Mouse (Mus musculus) neural tube, embryonic 12.5 days (tissue): Measurements from ENCODE around the gene Abhd8. TPM values are rescaled to one million over a fixed set of nuclear protein-coding genes. Genes with fewer than 3 reads are reported as not detected.

Experiments used
- ATAC-seq: fragments of 200-750 bp; cut with Nextera tagmentation; 2 replicates; pipeline ENCODE4 v1.8.0; 2017; ENCODE audit warnings: low read depth, mild to moderate bottlenecking, moderate TSS enrichment, moderate library complexity; ENCODE audit not compliant: low FRiP score
- H3K27ac ChIP-seq: fragments of 300-500 bp; sonication (generic); 2 replicates; pipeline ENCODE4 v1.5.1; 2016
- H3K27me3 ChIP-seq: fragments of 300-500 bp; sonication (generic); replicated peaks from 2 replicates; pipeline ENCODE4 v1.6.1; 2016; ENCODE audit warnings: mild to moderate bottlenecking
- H3K36me3 ChIP-seq: fragments of 300-500 bp; sonication (generic); 2 replicates; pipeline ENCODE4 v1.6.1; 2016; ENCODE audit warnings: mild to moderate bottlenecking
- H3K4me1 ChIP-seq: fragments of 300-500 bp; sonication (generic); 2 replicates; pipeline ENCODE4 v1.6.1; 2016
- H3K4me2 ChIP-seq: fragments of 300-500 bp; sonication (generic); replicated peaks from 2 replicates; pipeline ENCODE4 v1.6.1; 2016; ENCODE audit warnings: mild to moderate bottlenecking
- H3K4me3 ChIP-seq: fragments of 300-500 bp; sonication (generic); 2 replicates; pipeline ENCODE4 v1.5.1; 2016
- H3K9ac ChIP-seq: fragments of 300-500 bp; sonication (generic); 2 replicates; pipeline ENCODE4 v1.6.1; 2016; ENCODE audit warnings: mild to moderate bottlenecking
- H3K9me3 ChIP-seq: fragments of 300-500 bp; sonication (generic); 2 replicates; pipeline ENCODE4 v1.6.1; 2016; ENCODE audit warnings: mild to moderate bottlenecking
- WGBS: fragments of 180-500 bp; shearing (Covaris S2); methylation state at CpG from one replicate; pipeline ENCODE4 v1.1.7; 2016; 5-methylcytosine and 5-hydroxymethylcytosine counted together
- polyA plus RNA-seq: library from polyadenylated mRNA; unstranded; fragments of >200 nt; fragmentation: Nextera tagmentation; extraction: Ambion mirVana; gene quantifications from 2 replicates; pipeline ENCODE4 v1.2.1, GENCODE M21; 2016

Gene Abhd8
- polyA plus RNA-seq, 1 experiment from 2014 or later, result 121 TPM

- Histone ChIP-seq H3K27me3 (no peaks in the 10 kb centered on the region), H3K27ac (no peak overlapping the region), H3K36me3 (peaks cover 12% of the 10 kb centered on the region), H3K4me1 (peaks cover 39% of the 10 kb centered on the region), H3K4me3 (no peak overlapping the region), H3K9me3 (no peaks in the 10 kb centered on the region), H3K9ac (no peak overlapping the region), H3K4me2 (no peak overlapping the region)
- WGBS, result 95% methylated on average over 2 of the region's 2 CpGs
- ATAC-seq, result no peak
Observed at GRCm38 (mm10) chr8:71467201-71467600, 3.7 kb upstream of the Abhd8 start.

GRCm38 (mm10) chr8:71466198-71466597, 2.7 kb upstream of the Abhd8 start:
- no peak for ATAC-seq
- Histone ChIP-seq H3K27ac (no peak overlapping the region), H3K9ac (no peak overlapping the region), H3K4me2 (no peak overlapping the region), H3K27me3 (no peaks in the 10 kb centered on the region), H3K4me1 (peaks cover 48% of the 10 kb centered on the region), H3K36me3 (peaks cover 7% of the 10 kb centered on the region), H3K9me3 (no peaks in the 10 kb centered on the region), H3K4me3 (no peak overlapping the region)
- 94% methylated on average over 5 of the region's 5 CpGs for WGBS

GRCm38 (mm10) chr8:71465733-71466132, 2.3 kb upstream of the Abhd8 start:
- Histone ChIP-seq H3K36me3 (peaks cover 10% of the 10 kb centered on the region), H3K4me1 (peaks cover 46% of the 10 kb centered on the region), H3K27ac (no peak overlapping the region), H3K4me3 (peak overlapping the region; percentile 57), H3K27me3 (no peaks in the 10 kb centered on the region), H3K4me2 (peak overlapping the region; percentile 92), H3K9ac (peak overlapping the region; percentile 78; the same call in 1 of the 2 replicates), H3K9me3 (no peaks in the 10 kb centered on the region)
- WGBS, result 86% methylated on average over 8 of the region's 8 CpGs
- no peak for ATAC-seq

DNA sequence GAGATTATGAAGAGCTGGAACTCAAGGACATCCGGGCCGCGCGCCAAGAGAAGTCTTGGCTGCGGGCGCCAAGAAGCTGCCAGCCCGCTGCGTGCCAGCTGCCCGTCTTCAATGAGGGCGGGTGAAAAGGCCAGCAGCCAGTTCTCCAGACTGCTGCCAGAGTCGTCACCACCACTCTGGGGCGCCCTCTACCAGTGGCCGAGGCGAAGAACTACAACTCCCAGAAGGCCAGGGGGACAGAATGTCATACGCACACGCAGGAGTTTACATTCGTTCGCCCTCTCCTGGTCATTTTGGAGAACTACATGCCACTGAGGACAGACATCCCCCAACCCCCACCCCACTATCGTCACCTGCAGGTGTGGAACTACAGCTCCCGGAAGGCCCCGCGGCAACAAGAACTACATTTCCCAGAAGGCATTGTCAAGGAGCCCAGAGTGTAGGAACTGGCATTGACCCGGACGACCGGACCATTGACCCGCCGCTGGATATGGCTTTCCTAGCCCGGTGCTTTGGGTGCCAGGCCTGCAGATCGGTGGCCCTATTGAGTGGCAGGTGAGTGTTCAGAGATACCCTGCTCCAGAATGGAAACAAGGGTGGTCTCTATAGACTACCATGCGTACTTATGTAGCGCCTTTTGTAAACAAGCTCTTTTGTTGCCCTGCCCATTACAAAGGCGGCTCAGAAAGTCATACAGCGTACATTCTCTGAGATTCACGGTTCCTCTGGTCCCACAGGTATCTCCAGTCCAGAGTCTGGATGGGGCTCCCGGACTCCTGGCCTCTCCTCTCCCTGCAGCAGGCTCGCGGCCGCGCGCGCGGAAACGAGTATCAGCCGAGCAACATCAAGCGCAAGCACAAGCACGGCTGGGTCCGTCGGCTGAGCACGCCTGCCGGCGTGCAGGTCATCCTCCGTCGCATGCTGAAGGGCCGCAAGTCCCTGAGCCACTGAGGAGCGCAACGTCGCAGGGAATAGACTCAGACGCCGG, 1.4 kb upstream of the Abhd8 start, which contains the start of gene Mrpl34:
Gene Mrpl34 (plus strand): TSS at position 447 of the 988 bp plus-strand sequence.
- peaks cover 15% of the 10 kb centered on the region for H3K36me3 ChIP-seq
- no peaks in the 10 kb centered on the region for H3K27me3 ChIP-seq
- H3K4me2 ChIP-seq, result peak within 1 kb of the TSS; percentile 92
- peaks cover 37% of the 10 kb centered on the region for H3K4me1 ChIP-seq
- peak; percentile 74 for ATAC-seq
- H3K9me3 ChIP-seq, result no peaks in the 10 kb centered on the region
- H3K9ac ChIP-seq, result peak within 1 kb of the TSS; percentile 85
- WGBS, result under 1% methylated on average over 59 of the region's 59 CpGs
- peak within 1 kb of the TSS; percentile 87 for H3K4me3 ChIP-seq
- H3K27ac ChIP-seq, result peak within 1 kb of the TSS; percentile 53

- H3K27ac ChIP-seq, result 0 out of 2 replicates have a peak overlapping the region, but pooled peaks have one; percentile 44
Observed at GRCm38 (mm10) chr8:71462786-71463185, 669 bp downstream of the Abhd8 start.

GRCm38 (mm10) chr8:71462191-71462590, 1.3 kb downstream of the Abhd8 start:
- no peak overlapping the region for H3K27ac ChIP-seq
- no peak for ATAC-seq
- peak overlapping the region; percentile 92 for H3K4me2 ChIP-seq
- no peaks in the 10 kb centered on the region for H3K9me3 ChIP-seq
- peaks cover 35% of the 10 kb centered on the region for H3K4me1 ChIP-seq
- H3K4me3 ChIP-seq, result peak overlapping the region; percentile 87; the same call in 1 of the 2 replicates
- H3K27me3 ChIP-seq, result no peaks in the 10 kb centered on the region
- peaks cover 40% of the 10 kb centered on the region for H3K36me3 ChIP-seq
- H3K9ac ChIP-seq, result peak overlapping the region; percentile 85; the same call in 1 of the 2 replicates
- WGBS, result 78% methylated on average over 4 of the region's 4 CpGs

More at GRCm38 (mm10) chr8:71462786-71463185, 669 bp downstream of the Abhd8 start:
- H3K4me3 ChIP-seq, result peak overlapping the region; percentile 87
- WGBS, result 4% methylated on average over 16 of the region's 16 CpGs
- peaks cover 35% of the 10 kb centered on the region for H3K4me1 ChIP-seq
- no peaks in the 10 kb centered on the region for H3K9me3 ChIP-seq
- ATAC-seq, result peak; percentile 8; the same call in 1 of the 2 replicates
- H3K4me2 ChIP-seq, result peak overlapping the region; percentile 92
- H3K36me3 ChIP-seq, result peaks cover 34% of the 10 kb centered on the region
- H3K9ac ChIP-seq, result peak overlapping the region; percentile 85
- no peaks in the 10 kb centered on the region for H3K27me3 ChIP-seq

DNA sequence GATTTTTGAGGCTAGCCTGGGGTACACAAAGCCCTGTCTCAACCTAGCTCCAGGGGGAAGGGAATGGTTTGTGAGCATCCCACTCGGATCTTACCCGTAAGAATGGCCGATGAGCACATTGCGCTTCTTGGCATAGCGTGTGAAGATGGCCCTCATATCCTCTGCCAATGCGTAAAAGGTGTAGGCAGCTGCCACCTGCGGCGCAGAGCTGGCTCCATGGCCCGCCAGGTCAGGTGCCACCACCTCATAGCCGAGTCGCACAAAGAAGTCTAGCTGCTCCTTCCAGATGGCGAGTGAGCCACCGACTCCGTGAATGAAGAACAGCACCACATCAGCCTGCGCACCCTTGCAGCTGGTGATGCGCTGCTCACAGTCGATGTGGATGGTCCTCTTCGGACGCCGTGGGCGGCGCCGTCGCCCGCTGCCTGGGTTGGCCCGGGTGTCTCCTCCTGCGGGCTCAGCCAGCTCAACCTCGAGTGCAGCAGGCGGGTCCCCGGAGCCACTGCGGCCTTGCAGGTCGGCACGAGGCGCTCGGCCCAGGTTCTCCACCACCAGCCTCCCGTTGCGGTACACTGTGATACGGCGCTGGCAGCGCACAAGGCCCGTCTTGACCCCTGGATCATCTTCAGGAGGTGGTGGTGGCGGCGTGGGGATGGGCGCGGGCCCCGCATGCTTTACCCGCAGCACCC, 2.2 kb downstream of the Abhd8 start:
- no peak overlapping the region for H3K9ac ChIP-seq

DNA sequence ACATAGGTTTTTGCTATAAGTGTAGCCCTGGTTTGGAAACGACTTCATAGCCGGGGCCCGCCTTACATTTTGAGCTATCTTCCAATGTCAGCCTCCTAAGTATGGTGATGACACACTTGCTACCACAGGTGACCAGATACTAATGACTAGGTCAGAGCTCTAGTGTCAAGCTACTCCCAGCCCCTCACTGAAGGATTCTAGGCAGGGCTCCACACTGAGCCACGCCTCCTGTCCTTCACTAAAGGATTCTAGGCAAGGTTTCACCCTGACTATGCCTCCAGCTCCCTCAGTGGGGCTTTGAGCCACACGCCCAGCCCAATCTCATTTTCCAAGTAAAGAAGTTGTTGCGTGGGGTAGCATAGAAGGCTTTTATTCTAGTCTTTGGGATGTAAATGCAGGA, 2.7 kb downstream of the Abhd8 start:
- Histone ChIP-seq H3K27ac (no peak overlapping the region), H3K4me3 (no peak overlapping the region), H3K27me3 (no peaks in the 10 kb centered on the region), H3K36me3 (peaks cover 46% of the 10 kb centered on the region), H3K4me2 (no peak overlapping the region; the same call in 1 of the 2 replicates), H3K4me1 (peaks cover 33% of the 10 kb centered on the region), H3K9me3 (no peaks in the 10 kb centered on the region), H3K9ac (no peak overlapping the region)
- ATAC-seq, result no peak
- 90% methylated on average over 6 of the region's 6 CpGs for WGBS

More for the DNA sequence above, 2.2 kb downstream of the Abhd8 start:
- Histone ChIP-seq H3K4me3 (no peak overlapping the region), H3K27me3 (no peaks in the 10 kb centered on the region), H3K9me3 (no peaks in the 10 kb centered on the region), H3K36me3 (peaks cover 46% of the 10 kb centered on the region), H3K27ac (no peak overlapping the region), H3K4me1 (peaks cover 35% of the 10 kb centered on the region), H3K4me2 (peak overlapping the region; percentile 92; the same call in 1 of the 2 replicates)
- ATAC-seq, result no peak
- WGBS, result 81% methylated on average over 47 of the region's 47 CpGs

DNA sequence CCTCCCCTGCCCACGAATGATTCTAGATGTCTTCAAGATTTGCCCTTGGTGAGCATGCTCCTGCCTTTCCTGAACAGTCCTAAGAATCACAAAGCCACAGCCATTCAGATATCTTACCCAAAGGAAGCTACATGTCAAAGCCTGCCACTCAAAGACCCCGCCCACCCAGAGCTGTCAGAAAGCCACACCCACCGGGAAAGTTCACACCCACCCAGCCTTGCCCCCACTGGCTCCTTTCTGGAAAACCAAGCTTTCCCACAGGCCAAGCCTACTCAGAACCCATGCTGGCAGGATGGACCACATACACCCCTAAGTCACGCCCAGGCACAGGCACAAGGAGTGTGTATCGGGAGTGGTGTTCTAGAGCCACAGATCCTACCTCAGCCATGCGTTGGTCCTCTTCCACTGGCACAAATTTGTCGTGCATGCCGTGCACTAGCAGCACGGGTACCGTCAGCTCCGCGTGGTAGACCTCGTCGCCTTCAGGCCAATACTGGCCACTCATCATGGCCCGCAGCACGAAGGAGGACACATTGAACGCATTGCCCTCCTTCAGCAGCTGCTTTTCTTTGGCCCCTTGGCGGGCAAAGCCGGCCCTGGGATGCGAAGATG, 5.7 kb downstream of the Abhd8 start:
- Histone ChIP-seq H3K4me1 (peaks cover 17% of the 10 kb centered on the region), H3K27me3 (no peaks in the 10 kb centered on the region), H3K4me2 (no peak overlapping the region), H3K27ac (no peak overlapping the region), H3K9ac (no peak overlapping the region), H3K4me3 (no peak overlapping the region), H3K9me3 (no peaks in the 10 kb centered on the region), H3K36me3 (peaks cover 46% of the 10 kb centered on the region)
- 83% methylated on average over 20 of the region's 20 CpGs for WGBS
- ATAC-seq, result no peak

GRCm38 (mm10) chr8:71456906-71457305, 6.5 kb downstream of the Abhd8 start:
- Histone ChIP-seq H3K9ac (no peak overlapping the region), H3K4me3 (no peak overlapping the region), H3K27me3 (no peaks in the 10 kb centered on the region), H3K27ac (no peak overlapping the region), H3K4me1 (peaks cover 9% of the 10 kb centered on the region), H3K4me2 (no peak overlapping the region), H3K9me3 (no peaks in the 10 kb centered on the region), H3K36me3 (peaks cover 46% of the 10 kb centered on the region)
- WGBS, result 40% methylated on average over 22 of the region's 22 CpGs
- ATAC-seq, result no peak

- 77% methylated on average over 8 of the region's 8 CpGs for WGBS
- Histone ChIP-seq H3K4me2 (no peak overlapping the region), H3K27me3 (no peaks in the 10 kb centered on the region), H3K4me3 (no peak overlapping the region), H3K27ac (no peak overlapping the region), H3K4me1 (no peaks in the 10 kb centered on the region; the same call in 1 of the 2 replicates), H3K36me3 (peaks cover 31% of the 10 kb centered on the region), H3K9me3 (no peaks in the 10 kb centered on the region), H3K9ac (no peak overlapping the region)
- ATAC-seq, result no peak
Observed at GRCm38 (mm10) chr8:71454668-71455067, 8.8 kb downstream of the Abhd8 start.
